Mouse (Mus musculus): ENCODE results near the gene Fam198a.
"Not testable (repeated sequence)": the region's sequence is repeated elsewhere in the genome, so short reads cannot be mapped to it uniquely, and the experiment has no call there.

The Fam198a gene

GRCm38 (mm10) chr9:122021171-122021570, 70.4 kb downstream of the Fam198a start:
- DNase-seq (ENCODE audit: low spot score in 2 of 2) = not testable (repeated sequence)

GRCm38 (mm10) chr9:122021581-122021980, 70.8 kb downstream of the Fam198a start:
- no peak for DNase-seq (ENCODE audit: low spot score in 2 of 2)

- no peak for DNase-seq (ENCODE audit: low spot score in 2 of 2)
Measured at GRCm38 (mm10) chr9:122022776-122023175, 72.0 kb downstream of the Fam198a start.

- DNase-seq (ENCODE audit: low spot score in 2 of 2) = no peak
Measured at GRCm38 (mm10) chr9:122023873-122024272, 73.1 kb downstream of the Fam198a start.

GRCm38 (mm10) chr9:122024419-122024818, 73.6 kb downstream of the Fam198a start:
- DNase-seq (ENCODE audit: low spot score in 2 of 2) = no peak

- no peak for DNase-seq (ENCODE audit: low spot score in 2 of 2)
Measured at GRCm38 (mm10) chr9:122025855-122026590, 75.2 kb downstream of the Fam198a start.

- DNase-seq (ENCODE audit: low spot score in 2 of 2) = no peak
Measured at GRCm38 (mm10) chr9:122027081-122027913, 76.5 kb downstream of the Fam198a start.

- DNase-seq (ENCODE audit: low spot score in 2 of 2) = no peak
Measured at GRCm38 (mm10) chr9:122027914-122028745, 77.3 kb downstream of the Fam198a start.

GRCm38 (mm10) chr9:122029765-122030164, 79.0 kb downstream of the Fam198a start:
- no peak for DNase-seq (ENCODE audit: low spot score in 2 of 2)

Data from left cerebral cortex, adult 9 months (tissue).